Mouse (Mus musculus): ENCODE results near the gene Acsbg2. TPM values are rescaled to one million over a fixed set of nuclear protein-coding genes. Genes with fewer than 3 reads are reported as not detected.

Acsbg2 gene
- polyA plus RNA-seq, 1 experiment from 2014 or later, result not detected

DNA sequence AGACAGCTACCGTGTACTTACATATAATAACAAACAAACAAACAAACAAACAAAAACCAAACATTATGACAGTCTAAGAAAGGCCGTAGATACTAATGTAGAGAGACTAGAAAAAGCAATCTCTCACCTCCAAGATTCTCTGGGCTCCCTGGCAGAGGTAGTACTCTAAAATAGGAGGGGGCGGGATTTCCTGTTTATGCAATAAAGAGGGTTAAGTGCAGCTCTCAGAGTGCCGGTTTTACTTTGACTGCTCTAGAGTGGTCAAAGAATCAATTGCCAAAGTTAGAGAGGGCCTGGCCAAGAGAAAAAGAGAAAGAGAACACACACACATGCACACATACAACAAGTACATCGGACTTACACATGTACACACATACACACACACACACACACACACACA lies 32.1 kb downstream of the Acsbg2 start:
- Histone ChIP-seq H3K9me3 (no peaks in the 10 kb centered on the region), H3K36me3 (no peaks in the 10 kb centered on the region), H3K9ac (replicated peaks) (no peak overlapping the region), H3K27ac (no peak overlapping the region), H3K27me3 (no peaks in the 10 kb centered on the region), H3K4me2 (no peak overlapping the region), H3K4me3 (replicated peaks) (no peak overlapping the region), H3K4me1 (replicated peaks) (no peaks in the 10 kb centered on the region)
- no peak for ATAC-seq (ENCODE audit: insufficient number of reproducible peaks, insufficient read depth, low FRiP score, low TSS enrichment, low read depth)
- WGBS, result 77% methylated on average over 5 of the region's 5 CpGs

- no peaks in the 10 kb centered on the region for H3K36me3 ChIP-seq
- WGBS, result 78% methylated on average over 7 of the region's 7 CpGs
- ATAC-seq (ENCODE audit: insufficient number of reproducible peaks, insufficient read depth, low FRiP score, low TSS enrichment, low read depth), result no peak
- no peak overlapping the region for H3K27ac ChIP-seq
- H3K9me3 ChIP-seq, result no peaks in the 10 kb centered on the region
- no peaks in the 10 kb centered on the region for H3K27me3 ChIP-seq
- no peak overlapping the region for H3K4me2 ChIP-seq
- no peak overlapping the region for H3K4me3 ChIP-seq (replicated peaks)
- H3K4me1 ChIP-seq (replicated peaks), result no peaks in the 10 kb centered on the region
- no peak overlapping the region for H3K9ac ChIP-seq (replicated peaks)
These were observed 33.7 kb downstream of the Acsbg2 start for GRCm38 (mm10) chr17:56840524-56840923.

- no peaks in the 10 kb centered on the region for H3K4me1 ChIP-seq (replicated peaks)
- H3K4me2 ChIP-seq, result no peak overlapping the region
- peaks cover 8% of the 10 kb centered on the region for H3K27me3 ChIP-seq
- 84% methylated on average over 8 of the region's 8 CpGs for WGBS
- H3K9ac ChIP-seq (replicated peaks), result no peak overlapping the region
- ATAC-seq (ENCODE audit: insufficient number of reproducible peaks, insufficient read depth, low FRiP score, low TSS enrichment, low read depth), result no peak
- H3K4me3 ChIP-seq (replicated peaks), result no peak overlapping the region
- no peak overlapping the region for H3K27ac ChIP-seq
- H3K9me3 ChIP-seq, result no peaks in the 10 kb centered on the region
- no peaks in the 10 kb centered on the region for H3K36me3 ChIP-seq
These were observed 37.9 kb downstream of the Acsbg2 start for GRCm38 (mm10) chr17:56836336-56836735.

GRCm38 (mm10) chr17:56833381-56833780 lies 40.9 kb downstream of the Acsbg2 start:
- WGBS, result 86% methylated on average over 1 of the region's 1 CpGs
- no peaks in the 10 kb centered on the region for H3K9me3 ChIP-seq
- no peaks in the 10 kb centered on the region for H3K36me3 ChIP-seq
- H3K27me3 ChIP-seq, result peaks cover 32% of the 10 kb centered on the region
- H3K4me2 ChIP-seq, result no peak overlapping the region
- H3K4me3 ChIP-seq (replicated peaks), result no peak overlapping the region
- ATAC-seq (ENCODE audit: insufficient number of reproducible peaks, insufficient read depth, low FRiP score, low TSS enrichment, low read depth), result no peak
- no peak overlapping the region for H3K27ac ChIP-seq
- no peak overlapping the region for H3K9ac ChIP-seq (replicated peaks)
- H3K4me1 ChIP-seq (replicated peaks), result peaks cover 6% of the 10 kb centered on the region; the same call in 1 of the 2 replicates

DNA sequence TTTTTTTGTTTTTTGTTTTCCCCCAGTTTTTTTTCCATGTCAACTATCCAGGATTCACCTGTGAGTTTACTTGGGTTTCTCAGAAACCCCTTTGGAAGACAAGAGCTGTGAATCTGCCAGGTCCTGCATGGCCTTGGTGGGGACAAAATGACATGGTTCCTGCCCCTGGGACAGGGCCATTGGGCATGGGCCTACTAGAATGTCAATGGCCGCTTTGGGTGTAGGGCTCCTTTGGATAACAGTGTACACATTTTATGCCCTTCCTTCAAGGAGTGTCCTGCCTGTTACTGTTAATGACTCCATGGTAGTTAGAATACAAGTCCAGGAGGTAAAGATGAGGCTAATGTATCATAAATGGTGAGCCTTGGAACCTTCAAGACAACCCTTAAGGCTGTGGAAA lies 41.3 kb downstream of the Acsbg2 start:
- 70% methylated on average over 1 of the region's 1 CpGs for WGBS

GRCm38 (mm10) chr17:56831111-56831816 lies 43.0 kb downstream of the Acsbg2 start:
- under 1% methylated on average over 41 of the region's 42 CpGs for WGBS

More for the DNA sequence above, 41.3 kb downstream of the Acsbg2 start:
- no peak overlapping the region for H3K9ac ChIP-seq (replicated peaks)
- H3K4me1 ChIP-seq (replicated peaks), result peaks cover 6% of the 10 kb centered on the region; the same call in 1 of the 2 replicates
- H3K9me3 ChIP-seq, result no peaks in the 10 kb centered on the region
- H3K27ac ChIP-seq, result no peak overlapping the region
- peaks cover 36% of the 10 kb centered on the region for H3K27me3 ChIP-seq
- H3K36me3 ChIP-seq, result no peaks in the 10 kb centered on the region
- no peak for ATAC-seq (ENCODE audit: insufficient number of reproducible peaks, insufficient read depth, low FRiP score, low TSS enrichment, low read depth)
- H3K4me3 ChIP-seq (replicated peaks), result no peak overlapping the region
- H3K4me2 ChIP-seq, result no peak overlapping the region

GRCm38 (mm10) chr17:56830411-56831110 lies 43.7 kb downstream of the Acsbg2 start, which contains the start of gene Rfx2:
Rfx2 (minus strand) TSS chr17:56831013.
- Histone ChIP-seq H3K4me1 (replicated peaks) (peaks cover 6% of the 10 kb centered on the region; the same call in 1 of the 2 replicates), H3K4me3 (replicated peaks) (peak within 1 kb of the TSS; percentile 71), H3K27ac (no peak within 1 kb of the TSS), H3K9ac (replicated peaks) (peak within 1 kb of the TSS; percentile 64), H3K36me3 (no peaks in the 10 kb centered on the region), H3K27me3 (peaks cover 47% of the 10 kb centered on the region), H3K4me2 (peak within 1 kb of the TSS; percentile 79), H3K9me3 (no peaks in the 10 kb centered on the region)
- no peak for ATAC-seq (ENCODE audit: insufficient number of reproducible peaks, insufficient read depth, low FRiP score, low TSS enrichment, low read depth)
- WGBS, result under 1% methylated on average over 22 of the region's 62 CpGs

More at GRCm38 (mm10) chr17:56831111-56831816, 43.0 kb downstream of the Acsbg2 start:
- Histone ChIP-seq H3K36me3 (no peaks in the 10 kb centered on the region), H3K9ac (replicated peaks) (peak overlapping the region; percentile 64), H3K4me1 (replicated peaks) (peaks cover 6% of the 10 kb centered on the region; the same call in 1 of the 2 replicates), H3K27ac (no peak overlapping the region), H3K4me2 (peak overlapping the region; percentile 79), H3K27me3 (peaks cover 47% of the 10 kb centered on the region), H3K4me3 (replicated peaks) (peak overlapping the region; percentile 71), H3K9me3 (no peaks in the 10 kb centered on the region)
- peak; percentile 98 for ATAC-seq (ENCODE audit: insufficient number of reproducible peaks, insufficient read depth, low FRiP score, low TSS enrichment, low read depth)

DNA sequence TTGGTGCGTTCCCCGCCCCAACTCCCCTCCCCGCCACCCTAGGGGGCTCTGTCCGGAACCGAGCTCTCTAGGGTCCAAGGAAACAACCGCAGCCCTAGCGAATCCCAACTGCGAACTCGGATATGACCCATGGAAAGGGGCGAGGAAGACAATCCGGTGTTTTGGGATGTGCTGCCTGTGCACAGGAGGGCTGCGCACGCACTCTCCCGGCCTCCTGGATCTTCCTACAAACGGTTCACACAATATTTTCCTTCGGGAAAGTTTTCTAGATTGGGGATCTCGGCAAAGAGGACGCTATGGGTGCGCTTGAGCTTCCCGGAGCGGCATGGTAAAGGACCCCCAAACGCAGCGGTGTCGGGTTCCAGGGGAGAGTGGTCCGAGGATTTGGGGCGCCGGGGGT lies 44.5 kb downstream of the Acsbg2 start:
- Histone ChIP-seq H3K36me3 (no peaks in the 10 kb centered on the region), H3K27ac (no peak overlapping the region), H3K9me3 (no peaks in the 10 kb centered on the region), H3K4me1 (replicated peaks) (peaks cover 6% of the 10 kb centered on the region; the same call in 1 of the 2 replicates), H3K4me2 (peak overlapping the region; percentile 79), H3K27me3 (peaks cover 47% of the 10 kb centered on the region), H3K9ac (replicated peaks) (peak overlapping the region; percentile 64; the same call in 1 of the 2 replicates), H3K4me3 (replicated peaks) (peak overlapping the region; percentile 71)
- under 1% methylated on average over 27 of the region's 27 CpGs for WGBS
- ATAC-seq (ENCODE audit: insufficient number of reproducible peaks, insufficient read depth, low FRiP score, low TSS enrichment, low read depth), result no peak

DNA sequence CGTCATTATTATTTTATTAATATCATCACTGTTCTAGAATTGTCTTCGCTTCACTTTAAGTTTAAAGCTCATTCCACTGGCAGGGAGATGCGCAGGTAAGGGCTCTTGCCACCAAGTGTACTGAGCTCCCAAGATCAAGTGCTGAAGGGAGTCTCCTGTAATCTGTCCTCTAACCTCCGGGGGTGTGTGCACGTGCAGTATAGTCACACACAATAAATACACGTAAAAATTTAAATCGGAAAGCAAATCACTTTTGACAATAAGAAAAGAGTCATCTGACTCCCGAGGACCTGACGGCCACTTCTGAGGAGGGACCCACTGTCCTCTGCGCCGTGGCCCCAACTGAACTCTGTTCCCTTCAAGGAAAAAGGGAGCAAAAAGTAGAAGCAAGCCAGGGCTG lies 45.1 kb downstream of the Acsbg2 start:
- Histone ChIP-seq H3K9ac (replicated peaks) (no peak overlapping the region), H3K27ac (no peak overlapping the region), H3K4me2 (peak overlapping the region; percentile 79), H3K4me1 (replicated peaks) (peaks cover 6% of the 10 kb centered on the region; the same call in 1 of the 2 replicates), H3K36me3 (no peaks in the 10 kb centered on the region), H3K9me3 (no peaks in the 10 kb centered on the region), H3K27me3 (peaks cover 47% of the 10 kb centered on the region), H3K4me3 (replicated peaks) (peak overlapping the region; percentile 71)
- no peak for ATAC-seq (ENCODE audit: insufficient number of reproducible peaks, insufficient read depth, low FRiP score, low TSS enrichment, low read depth)
- 29% methylated on average over 11 of the region's 11 CpGs for WGBS

- H3K4me3 ChIP-seq (replicated peaks), result no peak overlapping the region
- H3K9ac ChIP-seq (replicated peaks), result no peak overlapping the region
- no peaks in the 10 kb centered on the region for H3K36me3 ChIP-seq
- WGBS, result 92% methylated on average over 2 of the region's 2 CpGs
- no peak overlapping the region for H3K4me2 ChIP-seq
- no peak for ATAC-seq (ENCODE audit: insufficient number of reproducible peaks, insufficient read depth, low FRiP score, low TSS enrichment, low read depth)
- peaks cover 6% of the 10 kb centered on the region; the same call in 1 of the 2 replicates for H3K4me1 ChIP-seq (replicated peaks)
- no peak overlapping the region for H3K27ac ChIP-seq
- H3K9me3 ChIP-seq, result no peaks in the 10 kb centered on the region
- peaks cover 39% of the 10 kb centered on the region for H3K27me3 ChIP-seq
These were observed 47.5 kb downstream of the Acsbg2 start for GRCm38 (mm10) chr17:56826718-56827117.

DNA sequence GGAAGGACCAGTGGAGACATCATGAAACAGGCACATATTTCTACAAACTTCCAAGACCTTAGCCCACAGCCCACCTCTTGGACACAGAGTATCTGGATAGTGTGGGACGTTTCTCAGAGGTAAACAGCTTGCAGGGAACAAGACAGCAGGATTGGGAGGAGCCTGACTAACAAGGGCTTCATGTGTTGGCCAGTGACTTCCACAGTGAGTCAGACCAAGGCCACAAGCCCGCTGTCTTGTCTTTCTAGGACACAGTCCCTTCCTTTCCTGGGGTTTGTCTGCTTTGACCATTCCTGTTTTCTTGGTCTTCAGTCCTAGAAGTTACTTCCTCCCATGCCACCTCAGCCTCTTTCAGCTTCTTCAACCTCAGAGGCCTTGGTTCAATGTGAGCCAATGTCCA lies 50.9 kb downstream of the Acsbg2 start:
- Histone ChIP-seq H3K9ac (replicated peaks) (no peak overlapping the region), H3K36me3 (no peaks in the 10 kb centered on the region), H3K4me3 (replicated peaks) (no peak overlapping the region), H3K9me3 (no peaks in the 10 kb centered on the region), H3K4me1 (replicated peaks) (no peaks in the 10 kb centered on the region), H3K27ac (no peak overlapping the region), H3K27me3 (peaks cover 18% of the 10 kb centered on the region), H3K4me2 (no peak overlapping the region)
- no peak for ATAC-seq (ENCODE audit: insufficient number of reproducible peaks, insufficient read depth, low FRiP score, low TSS enrichment, low read depth)
- 58% methylated on average over 2 of the region's 2 CpGs for WGBS

Measured in limb, embryonic 12.5 days (tissue).